In genomic region chr7:71370746-71371145, GRCm38 (mm10) we compare ENCODE assay signal across 14 mouse cellular contexts. TPM values are rescaled to one million over a fixed set of nuclear protein-coding genes. Genes with fewer than 3 reads are reported as not detected.
A peak's percentile ranks its signal among the peaks of the same experiment; 100 is the strongest.
DNase-seq lines count a peak whose midpoint lies in the region; ATAC-seq and TF ChIP-seq lines count a peak whose summit lies in the region.
"Had no signal": no experiment of that assay in that cellular context is flagged by ENCODE, and none has a peak within 500 bp of the region (broad histone marks: within the 10 kb centered on the region; RNA-seq: fewer than 3 reads in every experiment).

No protein-coding gene starts in this region.

- peak; percentile 8; the same call in 1 of the 2 replicates for ATAC-seq in liver, postnatal 0 days
- no peak for ATAC-seq in liver, embryonic 11.5 days (replicated peaks; ENCODE audit: low FRiP score)
- 0 out of 2 replicates have a peak, but pooled peaks have one; percentile 27 for ATAC-seq in heart, embryonic 15.5 days (replicated peaks; ENCODE audit: insufficient number of reproducible peaks, insufficient read depth, low FRiP score, low read depth)

- H3K4me2 ChIP-seq in liver, postnatal 0 days (ENCODE audit: low read depth, low read length), result no peak overlapping the region
- no peak overlapping the region for H3K4me2 ChIP-seq in liver, embryonic 11.5 days
- no peak overlapping the region for H3K4me2 ChIP-seq in heart, embryonic 15.5 days
- H3K4me2 ChIP-seq: liver, embryonic 13.5 days; midbrain, embryonic 12.5 days had no signal

- no peaks in the 10 kb centered on the region for H3K4me1 ChIP-seq in liver, postnatal 0 days (ENCODE audit: insufficient read depth)
- no peaks in the 10 kb centered on the region for H3K4me1 ChIP-seq in liver, embryonic 11.5 days (replicated peaks; ENCODE audit: control insufficient read depth, insufficient read depth, low read length)
- peaks cover 6% of the 10 kb centered on the region; the same call in 1 of the 2 replicates for H3K4me1 ChIP-seq in heart, embryonic 15.5 days (replicated peaks)
- H3K4me1 ChIP-seq: liver, embryonic 13.5 days; midbrain, embryonic 12.5 days had no signal

- WGBS in liver, postnatal 0 days (ENCODE audit: insufficient replicate concordance), result 33% methylated on average over 2 of the region's 2 CpGs
- 41% methylated on average over 2 of the region's 2 CpGs for WGBS in liver, embryonic 11.5 days
- 58% methylated on average over 2 of the region's 2 CpGs for WGBS in heart, embryonic 15.5 days

- DNase-seq in adrenal gland, postnatal 10 days, result peak; percentile 14
- DNase-seq in adrenal gland, adult 8-10 months, result no peak
- no peak for DNase-seq in liver, postnatal 0 days
- DNase-seq in liver, embryonic 11.5 days (ENCODE audit: low spot score), result no peak
- DNase-seq in kidney, postnatal 14 days, result peak; percentile 46
- no peak for DNase-seq in layer of hippocampus, adult 9-11 months
- DNase-seq in spleen, adult 12 weeks (ENCODE audit: low spot score), result no peak
- DNase-seq: liver, embryonic 13.5 days had no signal

- no peak for TF ChIP-seq CTCF in liver, postnatal 0 days (IDR thresholded peaks at IDR 0.05; ENCODE audit: low read depth)

- no peaks in the 10 kb centered on the region for H3K36me3 ChIP-seq in liver, postnatal 0 days (replicated peaks; ENCODE audit: insufficient read depth, low read length)
- no peaks in the 10 kb centered on the region for H3K36me3 ChIP-seq in liver, embryonic 11.5 days (ENCODE audit: control insufficient read depth, insufficient read depth, low read length)
- H3K36me3 ChIP-seq in heart, embryonic 15.5 days, result no peaks in the 10 kb centered on the region
- H3K36me3 ChIP-seq: G1E; liver, embryonic 13.5 days; midbrain, embryonic 12.5 days had no signal

- H3K27ac ChIP-seq in liver, postnatal 0 days (ENCODE audit: low read depth), result peak overlapping the region; percentile 3; the same call in 1 of the 2 replicates
- no peak overlapping the region; the same call in 1 of the 2 replicates for H3K27ac ChIP-seq in liver, embryonic 11.5 days (ENCODE audit: low read depth, low read length)
- peak overlapping the region; percentile 49 for H3K27ac ChIP-seq in heart, embryonic 15.5 days
- H3K27ac ChIP-seq: liver, embryonic 13.5 days; midbrain, embryonic 12.5 days had no signal

- no peaks in the 10 kb centered on the region for H3K27me3 ChIP-seq in liver, postnatal 0 days (ENCODE audit: insufficient read depth, low read length)
- H3K27me3 ChIP-seq in liver, embryonic 11.5 days (replicated peaks; ENCODE audit: control insufficient read depth, insufficient read depth, low read length), result no peaks in the 10 kb centered on the region
- no peaks in the 10 kb centered on the region for H3K27me3 ChIP-seq in heart, embryonic 15.5 days
- H3K27me3 ChIP-seq: liver, embryonic 13.5 days had no signal

- no peak overlapping the region for H3K9ac ChIP-seq in liver, postnatal 0 days (replicated peaks)
- no peak overlapping the region for H3K9ac ChIP-seq in liver, embryonic 11.5 days (ENCODE audit: low read depth, low read length)
- no peak overlapping the region for H3K9ac ChIP-seq in heart, embryonic 15.5 days
- H3K9ac ChIP-seq: liver, embryonic 13.5 days; midbrain, embryonic 12.5 days had no signal

- no peaks in the 10 kb centered on the region for H3K9me3 ChIP-seq in liver, postnatal 0 days (ENCODE audit: low read length)
- no peaks in the 10 kb centered on the region for H3K9me3 ChIP-seq in liver, embryonic 11.5 days (ENCODE audit: control insufficient read depth, low read length)
- H3K9me3 ChIP-seq in heart, embryonic 15.5 days (replicated peaks), result no peaks in the 10 kb centered on the region
- H3K9me3 ChIP-seq: liver, embryonic 13.5 days; midbrain, embryonic 12.5 days had no signal

- H3K4me3 ChIP-seq in liver, postnatal 0 days (ENCODE audit: low read depth, low read length), result no peak overlapping the region
- no peak overlapping the region for H3K4me3 ChIP-seq in liver, embryonic 11.5 days (ENCODE audit: low read depth, low read length)
- no peak overlapping the region for H3K4me3 ChIP-seq in heart, embryonic 15.5 days
- H3K4me3 ChIP-seq: liver, embryonic 13.5 days; midbrain, embryonic 12.5 days had no signal

- no peak for TF ChIP-seq EP300 in liver, postnatal 0 days (IDR thresholded peaks at IDR 0.05; ENCODE audit: low read depth)

RNA-seq across cellular contexts. Expression of gene Gm10295, which starts 19.5 kb away (rescaled TPM):
- total RNA-seq in adrenal gland, postnatal 10 days (2021), result not detected
- total RNA-seq in adrenal gland, adult 8-10 months (2022), result not detected
- polyA plus RNA-seq in liver, postnatal 0 days (2015; fragmentation: Nextera tagmentation; extraction: Ambion mirVana), result not detected in 2 replicates
- polyA plus RNA-seq in liver, embryonic 11.5 days (2014; fragmentation: Nextera tagmentation; extraction: Ambion mirVana), result not detected in 2 replicates
- polyA plus RNA-seq in heart, embryonic 15.5 days (2015; fragmentation: Nextera tagmentation; extraction: Ambion mirVana), result not detected in 2 replicates
- total RNA-seq: left cerebral cortex, adult 8-10 months had no signal
- polyA plus RNA-seq: G1E; hindbrain, embryonic 11.5 days; liver, embryonic 13.5 days; midbrain, embryonic 12.5 days; neural tube, embryonic 11.5 days had no signal

Comparison
In these comparisons a context has a peak if more than half of its experiments do, and no peak if none do; other contexts are left out.
1. DNase-seq: peak in adrenal gland, postnatal 10 days (single experiment) and kidney, postnatal 14 days (single experiment); none in adrenal gland, adult 8-10 months (single experiment), liver, postnatal 0 days (single experiment), liver, embryonic 11.5 days (single experiment), layer of hippocampus, adult 9-11 months (single experiment) and spleen, adult 12 weeks (single experiment).